Mouse (Mus musculus): ENCODE data around the gene Akr1c21. TPM values are rescaled to one million over a fixed set of nuclear protein-coding genes. Genes with fewer than 3 reads are reported as not detected.

The Akr1c21 gene
- polyA plus RNA-seq, 1 experiment from 2014 or later: not detected

Other genes starting within 250 kb of the Akr1c21 start
- gene Akr1c6, start 139.8 kb upstream of the Akr1c21 start, polyA plus RNA-seq (2016; fragmentation: Nextera tagmentation; extraction: Ambion mirVana): not detected in 2 replicates
- not detected in 2 replicates for gene Akr1c20, start 50.7 kb upstream of the Akr1c21 start, polyA plus RNA-seq (2016; fragmentation: Nextera tagmentation; extraction: Ambion mirVana)
- gene Akr1e1, start 35.1 kb downstream of the Akr1c21 start, polyA plus RNA-seq (2016; fragmentation: Nextera tagmentation; extraction: Ambion mirVana): 34.3 and 37.6 TPM in 2 replicates

Measured in limb, embryonic 12.5 days (tissue).